Mouse (Mus musculus) myocyte (in vitro differentiated cells): ENCODE measurements around the gene Shld1. TPM values are rescaled to one million over a fixed set of nuclear protein-coding genes. Genes with fewer than 3 reads are reported as not detected.

Experiments
- H3K27me3 ChIP-seq: one replicate; pipeline ENCODE4 v1.6.1; 2011; ENCODE audit not compliant: control insufficient read depth, insufficient read depth, insufficient read length
- H3K36me3 ChIP-seq: one replicate; pipeline ENCODE4 v1.6.1; 2011; ENCODE audit not compliant: control insufficient read depth, insufficient read depth
- H3K4me2 ChIP-seq: one replicate; pipeline ENCODE4 v1.6.1; 2011; ENCODE audit warnings: low read depth, control low read depth
- H3K4me3 ChIP-seq: one replicate; pipeline ENCODE4 v1.5.1; 2011; ENCODE audit warnings: mild to moderate bottlenecking, control low read depth, moderate library complexity
- H3K79me2 ChIP-seq: one replicate; pipeline ENCODE4 v1.6.1; 2011; ENCODE audit not compliant: control insufficient read depth, insufficient read depth
- H3ac ChIP-seq: one replicate; pipeline ENCODE4 v1.6.1; 2011; ENCODE audit not compliant: control insufficient read depth, insufficient read length
- CEBPB ChIP-seq: IDR thresholded peaks from 2 replicates; pipeline ENCODE4 v1.6.1; 2011; ENCODE audit warnings: mild to moderate bottlenecking, moderate library complexity; ENCODE audit not compliant: poor library complexity, insufficient read depth, severe bottlenecking
- E2F4 ChIP-seq: IDR thresholded peaks from one replicate; pipeline ENCODE4 v1.6.1; 2011; ENCODE audit warnings: mild to moderate bottlenecking, control low read depth, moderate library complexity; ENCODE audit not compliant: insufficient read depth
- MAX ChIP-seq: IDR thresholded peaks from one replicate; pipeline ENCODE4 v1.6.1; 2011; ENCODE audit warnings: low read depth, mild to moderate bottlenecking, control low read depth
- MYOD1 ChIP-seq, 3 experiments: IDR thresholded peaks; one replicate each; pipeline ENCODE4 v1.6.1; 2011; ENCODE audit warnings: control low read depth in 2 of 3, low read depth in 2 of 3, mild to moderate bottlenecking in 2 of 3, moderate library complexity in 1 of 3; ENCODE audit not compliant: insufficient read length in 2 of 3, control insufficient read depth in 1 of 3
- MYOG ChIP-seq, 3 experiments: IDR thresholded peaks; one replicate each; pipeline ENCODE4 v1.6.1; 2011; ENCODE audit warnings: control low read depth in 2 of 3, low read depth in 2 of 3, mild to moderate bottlenecking in 2 of 3; ENCODE audit not compliant: insufficient read length in 2 of 3, control insufficient read depth in 1 of 3, insufficient read depth in 1 of 3
- POLR2A ChIP-seq: IDR thresholded peaks from one replicate; pipeline ENCODE4 v1.6.1; 2011; ENCODE audit warnings: low read depth, mild to moderate bottlenecking, control low read depth, moderate library complexity; ENCODE audit not compliant: insufficient read length
- POLR2AphosphoS2 ChIP-seq: IDR thresholded peaks from one replicate; pipeline ENCODE4 v1.6.1; 2011; ENCODE audit warnings: low read depth, control low read depth; ENCODE audit not compliant: insufficient read length
- REST ChIP-seq: IDR thresholded peaks from one replicate; pipeline ENCODE4 v1.6.1; 2011; ENCODE audit warnings: mild to moderate bottlenecking, control low read depth, moderate library complexity; ENCODE audit not compliant: insufficient read depth, insufficient read length
- SRF ChIP-seq: IDR thresholded peaks from one replicate; pipeline ENCODE4 v1.6.1; 2011; ENCODE audit warnings: low read depth; ENCODE audit not compliant: control insufficient read depth, insufficient read length
- TCF12 ChIP-seq: IDR thresholded peaks from one replicate; pipeline ENCODE4 v1.6.1; 2011; ENCODE audit warnings: mild to moderate bottlenecking, control low read depth; ENCODE audit not compliant: poor library complexity, insufficient read depth, severe bottlenecking
- TCF3 ChIP-seq: IDR thresholded peaks from one replicate; pipeline ENCODE4 v1.6.1; 2011; ENCODE audit warnings: low read depth, control low read depth; ENCODE audit not compliant: insufficient read length
- USF1 ChIP-seq: IDR thresholded peaks from one replicate; pipeline ENCODE4 v1.6.1; 2011; ENCODE audit warnings: low read depth, mild to moderate bottlenecking, control low read depth, moderate library complexity
- polyA plus RNA-seq: library from polyadenylated mRNA; unstranded; fragments of >200 nt; fragmentation: generic; extraction: Trizol; gene quantifications from one replicate; pipeline ENCODE4 v1.2.1, GENCODE M21; 2012; ENCODE audit warnings: missing spikeins

Gene Shld1
- polyA plus RNA-seq, 1 experiment = 5.1 TPM

DNA sequence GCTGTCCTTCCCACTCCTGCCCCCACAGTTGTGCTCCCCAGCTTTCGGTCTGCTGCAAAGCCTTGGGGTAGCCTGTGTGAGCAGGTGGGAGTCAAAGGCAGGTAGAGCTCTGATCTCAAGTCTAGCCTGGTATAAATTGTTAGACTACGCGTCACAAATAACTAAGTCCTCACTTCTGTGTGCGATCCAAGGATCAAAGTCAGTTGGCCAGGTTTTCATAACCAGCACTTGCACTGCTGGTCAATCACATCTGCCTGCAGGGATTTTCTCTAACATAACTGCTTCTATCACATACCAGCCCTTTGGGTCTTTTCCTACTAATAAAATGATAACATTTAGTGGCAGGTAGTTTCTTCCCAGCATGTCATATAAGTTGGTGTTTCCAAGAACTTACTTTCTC, 14.2 kb downstream of the Shld1 start:
- H3ac ChIP-seq = no peak overlapping the region
- TF ChIP-seq REST (no peak), MYOD1 (IDR thresholded peaks at IDR 0.05; ENCODE audit: control insufficient read depth in 1 of 3, insufficient read length in 2 of 3, low read depth in 2 of 3) (no peak), E2F4 (no peak), TCF3 (no peak), TCF12 (no peak), USF1 (no peak), POLR2AphosphoS2 (no peak), POLR2A (no peak), MYOG (IDR thresholded peaks at IDR 0.05; ENCODE audit: control insufficient read depth in 1 of 3, insufficient read depth in 1 of 3, insufficient read length in 2 of 3, low read depth in 2 of 3) (no peak), MAX (no peak), SRF (no peak)
- no peak overlapping the region for H3K4me3 ChIP-seq
- H3K79me2 ChIP-seq = no peaks in the 10 kb centered on the region
- H3K27me3 ChIP-seq = no peaks in the 10 kb centered on the region
- no peaks in the 10 kb centered on the region for H3K36me3 ChIP-seq
- no peak overlapping the region for H3K4me2 ChIP-seq

DNA sequence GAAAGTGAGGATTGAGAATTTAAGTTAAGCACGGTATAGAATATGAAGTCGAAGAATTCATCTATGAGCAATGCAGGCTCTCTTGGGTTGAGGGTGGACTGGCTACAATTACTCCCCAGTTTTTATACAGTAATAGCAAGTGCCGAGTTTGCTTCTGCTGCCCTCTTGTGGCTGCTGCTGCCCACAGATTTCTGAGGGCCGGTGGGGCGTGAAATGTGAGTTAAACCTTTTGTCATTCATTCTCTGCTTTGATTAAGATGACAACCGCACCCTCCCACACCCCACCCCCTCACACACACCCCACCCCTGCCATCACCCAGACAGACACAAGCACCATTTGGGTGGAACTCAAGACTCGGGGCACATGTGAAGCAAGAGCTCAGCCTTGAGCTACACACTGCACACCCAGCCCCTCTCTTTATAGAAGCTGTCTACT, 14.7 kb downstream of the Shld1 start:
- Histone ChIP-seq H3K27me3 (no peaks in the 10 kb centered on the region), H3K79me2 (no peaks in the 10 kb centered on the region), H3K4me3 (no peak overlapping the region), H3K4me2 (no peak overlapping the region), H3K36me3 (no peaks in the 10 kb centered on the region), H3ac (no peak overlapping the region)
- no peak for TF ChIP-seq MAX
- no peak for TF ChIP-seq E2F4
- no peak for TF ChIP-seq POLR2A
- no peak for TF ChIP-seq TCF12
- no peak for TF ChIP-seq MYOD1 (IDR thresholded peaks at IDR 0.05; ENCODE audit: control insufficient read depth in 1 of 3, insufficient read length in 2 of 3, low read depth in 2 of 3)
- no peak for TF ChIP-seq REST
- TF ChIP-seq CEBPB = no peak
- no peak for TF ChIP-seq SRF
- TF ChIP-seq POLR2AphosphoS2 = no peak
- no peak for TF ChIP-seq TCF3
- TF ChIP-seq MYOG (IDR thresholded peaks at IDR 0.05; ENCODE audit: control insufficient read depth in 1 of 3, insufficient read depth in 1 of 3, insufficient read length in 2 of 3, low read depth in 2 of 3) = no peak
- TF ChIP-seq USF1 = no peak

DNA sequence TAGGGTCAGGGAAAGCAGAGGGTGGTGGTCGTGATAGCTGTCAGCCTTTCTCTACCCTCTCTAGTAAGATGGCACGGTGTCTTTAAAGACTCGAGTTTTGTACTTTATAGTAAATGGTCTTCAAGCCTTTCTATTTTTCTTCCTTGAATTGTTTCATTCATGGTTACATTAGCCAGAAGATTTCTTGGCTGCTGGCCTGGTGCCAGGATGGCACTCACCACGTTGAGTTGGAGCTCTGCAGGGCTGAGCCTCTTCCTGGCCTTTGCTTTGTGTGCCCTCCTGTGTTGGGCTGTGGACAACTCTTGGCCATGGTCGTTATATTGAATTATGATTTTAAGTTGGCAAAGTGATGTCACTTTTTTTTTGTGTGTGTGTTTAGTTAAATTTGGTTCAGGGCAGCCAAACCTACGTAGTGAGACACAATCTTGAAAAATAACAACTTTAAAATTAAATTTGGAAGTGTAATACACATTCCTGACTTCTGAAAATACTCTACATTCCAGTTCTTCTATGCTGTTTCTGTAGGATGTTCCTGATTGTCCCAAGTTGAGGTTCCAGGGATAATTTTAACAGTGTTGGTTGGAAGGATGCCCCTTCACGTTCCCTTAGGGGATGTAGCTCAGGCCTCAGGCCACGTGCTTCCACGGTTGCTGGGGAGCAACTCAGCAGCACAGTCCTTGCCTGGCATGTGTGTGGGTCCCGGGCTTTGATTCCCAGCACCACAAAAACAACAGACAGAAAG, 18.7 kb downstream of the Shld1 start:
- Histone ChIP-seq H3K36me3 (no peaks in the 10 kb centered on the region), H3K27me3 (no peaks in the 10 kb centered on the region), H3ac (no peak overlapping the region), H3K4me3 (no peak overlapping the region), H3K79me2 (no peaks in the 10 kb centered on the region), H3K4me2 (no peak overlapping the region)
- TF ChIP-seq POLR2A (no peak), MYOD1 (IDR thresholded peaks at IDR 0.05; ENCODE audit: control insufficient read depth in 1 of 3, insufficient read length in 2 of 3, low read depth in 2 of 3) (no peak), REST (no peak), POLR2AphosphoS2 (no peak), TCF3 (no peak), MYOG (IDR thresholded peaks at IDR 0.05; ENCODE audit: control insufficient read depth in 1 of 3, insufficient read depth in 1 of 3, insufficient read length in 2 of 3, low read depth in 2 of 3) (no peak), SRF (no peak), TCF12 (no peak), CEBPB (no peak)

DNA sequence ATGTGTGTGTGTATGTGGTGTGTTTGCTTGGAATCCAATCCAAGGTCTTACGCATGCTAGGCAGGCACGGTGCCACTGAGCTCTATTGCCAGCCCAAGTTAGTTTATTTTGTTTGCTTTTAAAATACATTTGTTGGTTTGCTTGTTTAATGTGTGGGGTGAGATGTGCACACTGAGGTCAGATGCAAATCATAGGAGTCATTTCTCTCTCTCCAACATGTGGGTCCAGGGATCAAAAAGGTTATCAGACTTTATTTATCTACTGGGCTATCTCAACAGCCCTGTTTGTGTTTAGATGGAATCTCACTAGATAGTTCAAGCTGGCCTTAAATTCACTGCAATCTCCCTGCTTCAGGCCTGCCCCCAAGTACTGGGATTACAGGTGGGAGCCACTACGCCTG, 19.6 kb downstream of the Shld1 start:
- TF ChIP-seq USF1 = no peak
- TF ChIP-seq MAX = no peak
- no peak for TF ChIP-seq REST
- TF ChIP-seq MYOG (IDR thresholded peaks at IDR 0.05; ENCODE audit: control insufficient read depth in 1 of 3, insufficient read depth in 1 of 3, insufficient read length in 2 of 3, low read depth in 2 of 3) = no peak
- TF ChIP-seq E2F4 = no peak
- TF ChIP-seq POLR2A = no peak
- TF ChIP-seq TCF12 = no peak
- Histone ChIP-seq H3K4me2 (no peak overlapping the region), H3K4me3 (no peak overlapping the region), H3K79me2 (no peaks in the 10 kb centered on the region), H3ac (no peak overlapping the region), H3K27me3 (no peaks in the 10 kb centered on the region), H3K36me3 (no peaks in the 10 kb centered on the region)

DNA sequence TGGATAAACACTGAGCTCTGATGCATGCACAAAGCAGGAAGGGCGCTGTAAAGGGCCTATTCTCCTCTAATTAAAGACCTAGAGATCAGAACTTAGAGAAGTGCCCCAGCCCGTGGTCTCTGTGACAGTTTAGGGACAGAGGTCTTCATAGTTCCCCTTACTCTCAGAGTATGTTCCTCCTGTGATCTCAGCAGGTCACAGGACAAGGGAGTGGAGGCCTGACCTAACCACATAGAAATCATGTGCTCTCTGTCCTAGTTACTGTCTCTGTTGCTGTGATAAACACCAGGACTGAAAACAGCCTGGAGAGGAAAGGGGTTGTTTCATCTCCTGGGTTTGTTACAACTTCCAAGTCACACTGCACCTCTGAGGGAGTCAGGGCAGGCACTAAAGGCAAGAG, 23.8 kb downstream of the Shld1 start:
- H3K4me2 ChIP-seq = no peak overlapping the region
- TF ChIP-seq MAX (no peak), REST (no peak), MYOD1 (IDR thresholded peaks at IDR 0.05; ENCODE audit: control insufficient read depth in 1 of 3, insufficient read length in 2 of 3, low read depth in 2 of 3) (no peak), USF1 (no peak), TCF3 (no peak), POLR2A (no peak), TCF12 (no peak), MYOG (IDR thresholded peaks at IDR 0.05; ENCODE audit: control insufficient read depth in 1 of 3, insufficient read depth in 1 of 3, insufficient read length in 2 of 3, low read depth in 2 of 3) (no peak), POLR2AphosphoS2 (no peak), SRF (no peak), E2F4 (no peak), CEBPB (no peak)
- H3K79me2 ChIP-seq = no peaks in the 10 kb centered on the region
- H3K36me3 ChIP-seq = no peaks in the 10 kb centered on the region
- H3K27me3 ChIP-seq = no peaks in the 10 kb centered on the region
- no peak overlapping the region for H3K4me3 ChIP-seq
- no peak overlapping the region for H3ac ChIP-seq
